In genomic region chr1:167608201-167608741, GRCm38 (mm10) we compare ENCODE assay signal across 9 mouse cellular contexts. TPM values are rescaled to one million over a fixed set of nuclear protein-coding genes. Genes with fewer than 3 reads are reported as not detected.
A peak's percentile ranks its signal among the peaks of the same experiment; 100 is the strongest.
DNase-seq lines count a peak whose midpoint lies in the region; ATAC-seq lines count a peak whose summit lies in the region.
"Had no signal": no experiment of that assay in that cellular context is flagged by ENCODE, and none has a peak within 500 bp of the region (broad histone marks: within the 10 kb centered on the region; RNA-seq: fewer than 3 reads in every experiment).

No protein-coding gene starts in this region.

- H3K4me2 ChIP-seq in forebrain, embryonic 13.5 days: peak overlapping the region; percentile 48
- H3K4me2 ChIP-seq: liver, embryonic 15.5 days had no signal

- no peak overlapping the region for H3K27ac ChIP-seq in forebrain, embryonic 13.5 days
- H3K27ac ChIP-seq: liver, embryonic 15.5 days had no signal

- ATAC-seq in forebrain, embryonic 13.5 days: peak; percentile 80

- peaks cover 3% of the 10 kb centered on the region; the same call in 1 of the 2 replicates for H3K27me3 ChIP-seq in forebrain, embryonic 13.5 days
- H3K27me3 ChIP-seq: liver, embryonic 15.5 days had no signal

- 16% methylated on average over 9 of the region's 9 CpGs for WGBS in forebrain, embryonic 13.5 days

- peak; percentile 32 to 43 for DNase-seq in frontal cortex, postnatal 14 days (ENCODE audit: low spot score in 2 of 2)
- peak; percentile 23 to 43 for DNase-seq in left cerebral cortex, adult 9 months (ENCODE audit: low spot score in 2 of 2)
- DNase-seq in retina, embryonic 14.5 days (ENCODE audit: low spot score): peak; percentile 15
- no peak for DNase-seq in urinary bladder, adult 18-20 months (ENCODE audit: low spot score in 2 of 2)
- DNase-seq in lung, postnatal 4 days: no peak
- DNase-seq in testis, postnatal 14 days (ENCODE audit: low spot score): no peak
- DNase-seq: thymus, adult 2 months had no signal

- H3K4me1 ChIP-seq in forebrain, embryonic 13.5 days: peaks cover 17% of the 10 kb centered on the region
- H3K4me1 ChIP-seq: liver, embryonic 15.5 days had no signal

- H3K9me3 ChIP-seq in forebrain, embryonic 13.5 days (replicated peaks): no peaks in the 10 kb centered on the region
- H3K9me3 ChIP-seq: liver, embryonic 15.5 days had no signal

- H3K9ac ChIP-seq in forebrain, embryonic 13.5 days: no peak overlapping the region
- H3K9ac ChIP-seq: liver, embryonic 15.5 days had no signal

- 0 out of 2 replicates have a peak overlapping the region, but pooled peaks have one; percentile 2 for H3K4me3 ChIP-seq in forebrain, embryonic 13.5 days
- H3K4me3 ChIP-seq: liver, embryonic 15.5 days had no signal

- H3K36me3 ChIP-seq in forebrain, embryonic 13.5 days (ENCODE audit: poor library complexity, severe bottlenecking): no peaks in the 10 kb centered on the region
- H3K36me3 ChIP-seq: liver, embryonic 15.5 days had no signal

RNA-seq across cellular contexts. Expression of gene Rxrg, which starts 10.1 kb away (rescaled TPM):
- polyA plus RNA-seq in forebrain, embryonic 13.5 days (2015; fragmentation: Nextera tagmentation; extraction: Ambion mirVana): 5.6 and 13.4 TPM in 2 replicates

Comparison
In these comparisons a context has a peak if more than half of its experiments do, and no peak if none do; other contexts are left out.
1. DNase-seq: peak in frontal cortex, postnatal 14 days (2 of 2), left cerebral cortex, adult 9 months (2 of 2) and retina, embryonic 14.5 days (single experiment); none in urinary bladder, adult 18-20 months (0 of 2), lung, postnatal 4 days (0 of 2) and testis, postnatal 14 days (single experiment).